Mouse (Mus musculus): ENCODE measurements at regions not wholly inside any gene's neighbourhood (a gene's known extent, or its start where the extent isn't known, plus 50 kb on each side); places are given as distances from the start of the nearest gene placed in this dataset.

GRCm38 (mm10) chr15:62218346-62219080 is 1295.7 kb upstream of the A1bg start:
- TF ChIP-seq MYOD1 (IDR thresholded peaks at IDR 0.05; ENCODE audit: control insufficient read depth in 1 of 3, insufficient read length in 2 of 3, low read depth in 2 of 3) (no peak), MYOG (IDR thresholded peaks at IDR 0.05; ENCODE audit: control insufficient read depth in 1 of 3, insufficient read depth in 1 of 3, insufficient read length in 2 of 3, low read depth in 2 of 3) (no peak), CEBPB (IDR thresholded peaks at IDR 0.05; ENCODE audit: insufficient read depth, poor library complexity, severe bottlenecking) (no peak), USF1 (IDR thresholded peaks at IDR 0.05; ENCODE audit: low read depth) (no peak), POLR2A (IDR thresholded peaks at IDR 0.05; ENCODE audit: insufficient read length, low read depth) (no peak)
